Mouse (Mus musculus): ENCODE measurements around the gene Ctnnd2. TPM values are rescaled to one million over a fixed set of nuclear protein-coding genes. Genes with fewer than 3 reads are reported as not detected.

Gene Ctnnd2
- polyA plus RNA-seq, 1 experiment from 2014 or later = 3.3 TPM

DNA sequence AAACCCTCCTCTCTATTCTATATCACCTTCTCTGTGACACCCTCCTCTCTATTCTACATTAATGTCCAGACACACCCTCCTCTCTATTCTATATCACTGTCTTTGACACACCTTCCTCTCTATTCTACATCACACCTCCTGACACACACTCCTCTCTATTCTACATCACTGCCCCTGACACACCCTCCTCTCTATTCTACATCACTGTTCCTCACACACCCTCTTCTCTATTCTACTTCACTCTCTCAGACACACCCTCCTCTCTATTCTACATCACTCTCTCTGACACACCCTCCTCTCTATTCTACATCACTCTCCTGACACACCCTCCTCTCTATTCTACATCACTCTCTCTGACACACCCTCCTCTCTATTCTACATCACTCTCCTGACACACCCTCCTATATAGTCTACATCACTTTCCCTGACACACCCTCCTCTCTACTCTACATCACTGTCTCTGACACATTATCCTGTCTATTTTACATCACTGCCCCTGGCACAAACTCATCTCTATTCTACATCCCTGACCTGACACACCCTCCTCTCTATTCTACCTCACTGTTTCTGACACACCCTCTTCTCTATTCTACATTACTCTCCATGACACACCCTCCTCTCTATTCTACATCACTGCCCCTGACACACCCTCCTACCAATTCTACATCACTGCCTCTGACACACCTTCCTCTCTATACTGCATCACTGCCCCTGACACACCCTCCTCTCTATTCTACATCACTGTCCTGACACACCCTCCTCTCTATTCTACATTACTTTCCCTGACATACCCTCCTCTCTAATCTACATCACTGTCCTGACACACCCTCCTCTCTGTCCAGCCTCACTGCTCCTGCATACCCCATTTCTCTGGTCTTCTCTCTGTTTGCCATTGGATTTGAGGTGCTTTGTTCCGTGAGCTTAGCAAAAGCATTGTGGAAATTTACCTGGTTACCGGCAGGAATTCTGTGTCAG is 161.2 kb downstream of the Ctnnd2 start:
- H3K9ac ChIP-seq (replicated peaks) = no peak overlapping the region
- no peak overlapping the region for H3K4me3 ChIP-seq (replicated peaks)
- no peak for ATAC-seq (ENCODE audit: insufficient number of reproducible peaks, insufficient read depth, low FRiP score, low TSS enrichment, low read depth)
- WGBS = 82% methylated on average over 2 of the region's 2 CpGs
- no peak overlapping the region for H3K27ac ChIP-seq
- no peaks in the 10 kb centered on the region for H3K27me3 ChIP-seq
- H3K4me1 ChIP-seq (replicated peaks) = no peaks in the 10 kb centered on the region
- no peaks in the 10 kb centered on the region for H3K36me3 ChIP-seq
- H3K4me2 ChIP-seq = no peak overlapping the region
- H3K9me3 ChIP-seq = no peaks in the 10 kb centered on the region

DNA sequence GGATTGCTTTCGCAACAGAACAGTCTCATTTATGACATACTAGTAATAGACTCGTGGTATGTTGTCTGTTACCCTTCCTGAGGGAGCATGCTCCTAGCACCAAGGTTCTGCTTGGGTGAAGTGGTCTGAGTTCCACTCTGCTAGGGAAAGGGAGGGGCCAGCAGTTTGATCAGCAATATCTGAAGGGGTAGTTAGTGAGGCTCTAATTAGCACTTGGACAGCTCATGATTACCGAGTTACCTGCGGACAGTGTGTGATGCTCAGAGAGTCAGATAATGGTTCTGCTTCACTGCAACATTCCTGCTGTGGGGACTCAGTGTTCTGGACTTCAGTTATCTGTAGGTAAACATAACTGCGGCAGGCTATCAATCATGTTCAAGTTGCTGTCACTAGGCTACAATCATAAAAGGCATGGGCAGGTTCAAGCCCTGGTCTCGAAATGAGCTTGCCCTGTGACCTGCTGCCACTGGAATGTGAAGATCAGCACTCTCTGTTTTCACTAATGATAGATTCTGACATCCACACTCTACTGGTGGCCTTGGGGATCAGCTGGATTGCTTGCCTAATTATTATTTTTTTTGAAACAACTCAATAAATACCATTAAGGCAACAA is 166.3 kb downstream of the Ctnnd2 start:
- WGBS = 75% methylated on average over 6 of the region's 6 CpGs
- Histone ChIP-seq H3K9ac (replicated peaks) (no peak overlapping the region), H3K4me1 (replicated peaks) (no peaks in the 10 kb centered on the region), H3K27ac (no peak overlapping the region), H3K9me3 (no peaks in the 10 kb centered on the region), H3K36me3 (no peaks in the 10 kb centered on the region), H3K4me3 (replicated peaks) (no peak overlapping the region), H3K27me3 (no peaks in the 10 kb centered on the region), H3K4me2 (no peak overlapping the region)
- no peak for ATAC-seq (ENCODE audit: insufficient number of reproducible peaks, insufficient read depth, low FRiP score, low TSS enrichment, low read depth)

DNA sequence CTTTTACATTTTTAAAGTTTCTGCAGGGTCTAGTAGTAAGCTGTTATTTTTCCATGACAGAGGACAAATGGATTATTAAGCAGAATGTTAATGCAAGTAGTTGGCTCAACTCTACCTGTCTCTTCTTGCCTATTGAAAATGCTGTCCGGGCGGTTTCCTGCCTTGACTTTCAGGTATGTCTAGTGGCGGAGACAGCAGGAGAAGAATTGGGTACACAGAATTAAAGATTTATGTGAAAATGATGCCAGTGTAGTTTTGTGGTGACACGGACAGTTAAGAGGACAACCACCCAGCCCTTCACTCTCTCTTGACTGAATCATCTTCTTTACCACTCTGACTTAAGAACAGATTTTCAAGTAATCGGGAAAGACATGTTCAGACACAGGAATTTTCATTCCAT is 173.4 kb downstream of the Ctnnd2 start:
- no peaks in the 10 kb centered on the region for H3K9me3 ChIP-seq
- no peak overlapping the region for H3K4me3 ChIP-seq (replicated peaks)
- H3K36me3 ChIP-seq = no peaks in the 10 kb centered on the region
- no peaks in the 10 kb centered on the region for H3K27me3 ChIP-seq
- H3K4me1 ChIP-seq (replicated peaks) = no peaks in the 10 kb centered on the region
- H3K9ac ChIP-seq (replicated peaks) = no peak overlapping the region
- H3K27ac ChIP-seq = no peak overlapping the region
- 84% methylated on average over 5 of the region's 5 CpGs for WGBS
- no peak overlapping the region for H3K4me2 ChIP-seq
- no peak for ATAC-seq (ENCODE audit: insufficient number of reproducible peaks, insufficient read depth, low FRiP score, low TSS enrichment, low read depth)

DNA sequence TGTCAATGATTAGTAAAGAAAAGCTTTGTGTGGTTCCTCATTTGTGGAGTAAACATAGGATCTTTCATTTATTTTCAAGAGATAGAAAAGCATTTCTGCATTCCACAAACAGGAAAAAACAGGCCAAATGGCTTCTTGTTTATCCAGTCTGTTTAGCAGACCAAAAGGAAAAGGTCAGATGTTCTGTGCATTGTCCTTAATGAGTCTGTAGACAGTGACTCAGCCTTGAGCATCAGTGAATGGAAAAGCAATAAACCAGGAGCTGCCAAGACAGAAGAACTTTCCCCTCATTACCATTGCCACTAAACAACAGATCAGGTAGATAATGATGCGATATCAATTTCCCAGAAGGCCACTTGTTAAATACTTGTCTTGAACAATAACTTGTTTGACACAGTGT is 192.1 kb downstream of the Ctnnd2 start:
- Histone ChIP-seq H3K4me1 (replicated peaks) (no peaks in the 10 kb centered on the region), H3K4me2 (no peak overlapping the region), H3K27me3 (no peaks in the 10 kb centered on the region), H3K9ac (replicated peaks) (no peak overlapping the region), H3K9me3 (no peaks in the 10 kb centered on the region), H3K27ac (no peak overlapping the region), H3K36me3 (no peaks in the 10 kb centered on the region), H3K4me3 (replicated peaks) (no peak overlapping the region)
- WGBS = 94% methylated on average over 1 of the region's 1 CpGs
- ATAC-seq (ENCODE audit: insufficient number of reproducible peaks, insufficient read depth, low FRiP score, low TSS enrichment, low read depth) = no peak

DNA sequence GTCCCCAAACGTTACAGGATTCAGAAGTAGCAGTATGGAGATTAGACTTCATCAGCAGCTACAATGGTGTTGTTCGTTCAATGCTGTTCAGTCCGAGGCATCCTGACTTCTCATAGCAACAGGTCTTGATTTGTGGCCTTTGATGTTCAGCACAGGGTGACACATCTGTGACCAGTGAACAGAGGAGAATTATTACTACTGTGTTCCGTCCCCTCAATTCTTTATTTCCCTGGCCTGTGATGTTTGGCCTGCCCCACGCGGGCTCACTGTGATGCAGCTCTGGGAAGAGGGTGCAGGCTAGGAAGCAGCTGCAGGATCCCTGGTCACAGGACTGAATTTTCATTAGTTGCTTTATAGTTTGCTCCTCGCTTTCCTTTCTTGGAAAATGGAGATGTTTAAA is 197.6 kb downstream of the Ctnnd2 start:
- Histone ChIP-seq H3K9me3 (no peaks in the 10 kb centered on the region), H3K27ac (no peak overlapping the region), H3K36me3 (no peaks in the 10 kb centered on the region), H3K4me3 (replicated peaks) (no peak overlapping the region), H3K27me3 (no peaks in the 10 kb centered on the region), H3K4me1 (replicated peaks) (no peaks in the 10 kb centered on the region), H3K9ac (replicated peaks) (no peak overlapping the region), H3K4me2 (no peak overlapping the region)
- no peak for ATAC-seq (ENCODE audit: insufficient number of reproducible peaks, insufficient read depth, low FRiP score, low TSS enrichment, low read depth)
- WGBS = 52% methylated on average over 7 of the region's 7 CpGs

DNA sequence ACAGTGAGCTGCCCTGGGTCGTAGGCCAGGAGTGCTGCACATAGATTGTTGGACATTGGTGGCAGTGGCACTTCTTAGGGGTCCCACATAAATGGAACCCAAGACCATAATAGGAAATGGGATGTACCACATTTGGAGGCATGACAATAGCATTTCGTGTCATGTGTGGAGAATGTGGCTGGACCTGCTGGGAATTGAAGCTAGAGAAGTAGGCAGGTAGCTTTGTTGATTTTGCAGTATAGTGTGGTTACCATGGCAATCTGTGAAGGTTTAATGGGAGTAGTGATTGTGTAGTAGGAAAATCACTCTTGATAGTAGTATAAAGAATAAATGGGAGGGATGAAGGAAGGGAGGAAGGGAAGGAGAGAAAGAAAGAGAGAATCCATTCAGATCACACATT is 198.8 kb downstream of the Ctnnd2 start:
- Histone ChIP-seq H3K36me3 (no peaks in the 10 kb centered on the region), H3K4me2 (no peak overlapping the region), H3K9me3 (no peaks in the 10 kb centered on the region), H3K27ac (no peak overlapping the region), H3K4me1 (replicated peaks) (no peaks in the 10 kb centered on the region), H3K9ac (replicated peaks) (no peak overlapping the region), H3K27me3 (no peaks in the 10 kb centered on the region), H3K4me3 (replicated peaks) (no peak overlapping the region)
- ATAC-seq (ENCODE audit: insufficient number of reproducible peaks, insufficient read depth, low FRiP score, low TSS enrichment, low read depth) = no peak
- WGBS = 89% methylated on average over 2 of the region's 2 CpGs

DNA sequence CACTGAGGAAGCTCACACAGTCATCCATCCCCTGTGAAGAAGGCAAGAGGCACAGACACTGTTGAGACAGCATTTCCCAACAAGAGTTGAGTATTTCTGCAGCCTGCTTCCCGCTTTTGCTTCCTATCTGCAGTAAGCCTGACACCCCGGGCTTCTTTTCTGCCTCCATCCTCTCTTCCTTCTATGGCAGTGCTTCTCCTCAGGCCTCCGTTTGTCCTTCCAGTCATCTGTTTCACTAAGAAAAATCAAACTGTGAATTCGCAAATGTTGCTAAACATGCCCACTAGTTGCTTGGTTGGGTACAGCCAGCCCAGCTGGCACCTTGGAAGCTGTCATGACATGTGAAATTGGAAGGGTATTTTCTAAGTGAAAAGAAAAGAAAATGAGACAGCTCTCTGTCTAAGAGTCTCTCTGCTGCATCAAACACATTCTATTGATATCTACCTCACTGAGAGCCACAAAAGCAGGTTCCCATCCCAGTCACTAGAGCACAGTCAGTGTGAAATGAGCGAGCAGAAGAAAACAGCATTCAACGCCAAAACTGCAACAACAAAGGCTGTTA is 201.3 kb downstream of the Ctnnd2 start:
- Histone ChIP-seq H3K4me3 (replicated peaks) (no peak overlapping the region), H3K9me3 (no peaks in the 10 kb centered on the region), H3K27me3 (no peaks in the 10 kb centered on the region), H3K9ac (replicated peaks) (no peak overlapping the region), H3K36me3 (no peaks in the 10 kb centered on the region), H3K27ac (no peak overlapping the region), H3K4me1 (replicated peaks) (no peaks in the 10 kb centered on the region), H3K4me2 (no peak overlapping the region)
- WGBS = 84% methylated on average over 6 of the region's 6 CpGs
- no peak for ATAC-seq (ENCODE audit: insufficient number of reproducible peaks, insufficient read depth, low FRiP score, low TSS enrichment, low read depth)

DNA sequence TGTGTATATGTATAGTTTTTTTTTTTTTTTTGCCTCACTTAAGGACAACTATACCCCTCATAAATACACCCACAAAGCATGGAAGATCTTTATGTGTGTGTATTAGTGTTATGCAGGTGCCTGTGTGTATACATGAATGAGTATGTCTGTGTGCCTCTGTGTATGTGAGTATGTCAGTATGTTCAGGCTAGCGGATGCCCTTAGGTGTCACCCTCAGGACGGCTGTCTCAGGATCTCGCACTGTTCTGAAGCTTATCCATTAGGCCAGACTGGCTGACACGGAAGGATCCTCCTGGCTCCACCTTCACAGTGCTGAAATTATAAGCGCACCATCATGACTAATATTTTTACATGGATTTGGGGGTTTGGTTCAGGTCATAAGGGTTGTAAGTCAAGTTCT is 202.5 kb downstream of the Ctnnd2 start:
- Histone ChIP-seq H3K4me2 (no peak overlapping the region), H3K27me3 (no peaks in the 10 kb centered on the region), H3K9ac (replicated peaks) (no peak overlapping the region), H3K4me1 (replicated peaks) (no peaks in the 10 kb centered on the region), H3K9me3 (no peaks in the 10 kb centered on the region), H3K27ac (no peak overlapping the region), H3K4me3 (replicated peaks) (no peak overlapping the region), H3K36me3 (no peaks in the 10 kb centered on the region)
- ATAC-seq (ENCODE audit: insufficient number of reproducible peaks, insufficient read depth, low FRiP score, low TSS enrichment, low read depth) = no peak
- WGBS = 87% methylated on average over 5 of the region's 5 CpGs

DNA sequence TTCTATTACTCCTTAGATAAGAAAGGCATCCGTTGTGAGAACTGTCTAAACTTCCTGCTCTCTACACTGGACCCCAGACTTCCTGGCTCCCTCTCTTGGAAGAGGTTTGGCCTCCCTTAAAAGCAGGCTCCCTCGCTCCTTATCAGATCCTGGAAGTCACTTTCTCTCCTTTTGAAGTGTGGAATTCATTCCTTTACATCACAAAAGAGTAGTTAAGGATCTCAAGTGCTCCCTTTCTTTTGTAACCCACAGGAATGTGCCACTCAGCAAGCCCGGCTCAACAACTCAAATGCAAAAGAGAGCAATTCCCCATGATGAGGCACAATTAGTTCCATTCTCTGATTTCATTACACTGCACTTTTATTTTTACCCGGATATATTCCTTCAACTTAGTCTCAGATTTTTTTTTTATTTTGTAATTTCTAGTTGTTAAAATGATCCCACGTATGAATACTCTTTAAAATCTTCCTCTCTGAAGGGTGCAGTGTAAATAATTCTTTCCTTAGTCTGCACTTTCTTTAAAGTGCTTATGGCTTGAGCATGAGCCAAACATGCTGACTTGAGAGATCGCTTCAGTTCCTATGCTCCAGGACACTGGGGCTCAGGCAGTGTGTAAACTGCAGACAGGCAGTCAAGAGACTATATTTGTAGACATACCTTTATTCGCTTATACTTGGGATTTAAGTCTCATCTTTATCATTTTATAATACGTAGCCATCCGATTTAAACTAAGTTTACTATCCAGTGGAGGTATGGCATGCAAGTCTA is 210.9 kb downstream of the Ctnnd2 start:
- H3K36me3 ChIP-seq = no peaks in the 10 kb centered on the region
- no peaks in the 10 kb centered on the region for H3K4me1 ChIP-seq (replicated peaks)
- H3K4me2 ChIP-seq = no peak overlapping the region
- H3K9me3 ChIP-seq = no peaks in the 10 kb centered on the region
- no peak overlapping the region for H3K4me3 ChIP-seq (replicated peaks)
- H3K27me3 ChIP-seq = no peaks in the 10 kb centered on the region
- ATAC-seq (ENCODE audit: insufficient number of reproducible peaks, insufficient read depth, low FRiP score, low TSS enrichment, low read depth) = no peak
- 25% methylated on average over 9 of the region's 9 CpGs for WGBS
- no peak overlapping the region for H3K27ac ChIP-seq
- H3K9ac ChIP-seq (replicated peaks) = no peak overlapping the region

DNA sequence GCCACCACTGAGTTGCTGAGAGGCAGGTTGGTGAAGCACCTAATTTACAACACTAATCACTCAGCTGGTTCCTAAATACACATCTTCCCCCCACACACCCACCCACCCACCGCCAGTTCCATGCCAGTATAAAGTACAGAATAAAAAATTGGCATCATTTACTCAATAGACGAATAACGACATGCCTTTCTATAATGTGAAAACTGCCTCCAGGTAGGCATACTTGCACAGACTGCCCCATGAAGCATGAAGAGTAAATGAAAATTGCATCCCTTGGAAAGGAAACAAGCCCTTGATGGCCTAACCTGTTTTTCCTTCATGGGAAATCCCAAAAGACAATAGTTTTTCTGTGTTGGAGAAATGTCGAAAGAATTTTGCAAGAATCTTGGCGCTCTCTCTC is 212.0 kb downstream of the Ctnnd2 start:
- H3K9me3 ChIP-seq = no peaks in the 10 kb centered on the region
- no peak overlapping the region for H3K27ac ChIP-seq
- no peaks in the 10 kb centered on the region for H3K36me3 ChIP-seq
- H3K4me2 ChIP-seq = no peak overlapping the region
- H3K4me1 ChIP-seq (replicated peaks) = no peaks in the 10 kb centered on the region
- WGBS = 77% methylated on average over 5 of the region's 5 CpGs
- H3K4me3 ChIP-seq (replicated peaks) = no peak overlapping the region
- H3K9ac ChIP-seq (replicated peaks) = no peak overlapping the region
- H3K27me3 ChIP-seq = no peaks in the 10 kb centered on the region
- ATAC-seq (ENCODE audit: insufficient number of reproducible peaks, insufficient read depth, low FRiP score, low TSS enrichment, low read depth) = no peak

DNA sequence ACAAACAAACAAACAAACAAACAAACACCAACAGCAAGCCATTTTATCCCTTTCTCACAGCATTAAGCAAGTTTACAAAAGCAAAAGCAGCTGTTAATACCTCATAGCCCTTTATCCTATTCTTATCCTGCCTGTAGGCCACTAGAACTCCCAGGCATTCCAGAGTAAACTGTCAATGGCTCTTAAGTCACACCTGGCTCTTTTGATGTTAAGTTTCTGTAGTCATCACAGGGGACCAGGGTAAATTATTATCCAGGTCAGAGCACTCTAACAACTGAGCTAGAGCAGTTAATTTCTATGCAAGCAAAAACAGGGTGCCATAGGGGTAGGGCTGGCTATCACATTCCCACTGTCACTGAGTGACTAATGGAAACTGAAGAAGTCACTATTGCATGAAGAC is 214.1 kb downstream of the Ctnnd2 start:
- Histone ChIP-seq H3K36me3 (no peaks in the 10 kb centered on the region), H3K27ac (no peak overlapping the region), H3K4me3 (replicated peaks) (no peak overlapping the region), H3K4me1 (replicated peaks) (no peaks in the 10 kb centered on the region), H3K9ac (replicated peaks) (no peak overlapping the region), H3K9me3 (no peaks in the 10 kb centered on the region), H3K27me3 (no peaks in the 10 kb centered on the region), H3K4me2 (no peak overlapping the region)
- no peak for ATAC-seq (ENCODE audit: insufficient number of reproducible peaks, insufficient read depth, low FRiP score, low TSS enrichment, low read depth)
